Mouse (Mus musculus) G1E-ER4 (cell line): Measurements from ENCODE around the gene Dnajb1. TPM values are rescaled to one million over a fixed set of nuclear protein-coding genes. Genes with fewer than 3 reads are reported as not detected.

Experiments
- GATA1 ChIP-seq: IDR thresholded peaks from one replicate; pipeline ENCODE4 v1.8.0; 2012; ENCODE audit warnings: low read length, inconsistent platforms
- polyA plus RNA-seq: library from polyadenylated mRNA; stranded (reverse); fragments of >175 nt; gene quantifications from 2 replicates; pipeline ENCODE4 v1.2.3, GENCODE M21; 2012

Dnajb1 gene
- polyA plus RNA-seq, 1 experiment = 64.0 TPM

DNA sequence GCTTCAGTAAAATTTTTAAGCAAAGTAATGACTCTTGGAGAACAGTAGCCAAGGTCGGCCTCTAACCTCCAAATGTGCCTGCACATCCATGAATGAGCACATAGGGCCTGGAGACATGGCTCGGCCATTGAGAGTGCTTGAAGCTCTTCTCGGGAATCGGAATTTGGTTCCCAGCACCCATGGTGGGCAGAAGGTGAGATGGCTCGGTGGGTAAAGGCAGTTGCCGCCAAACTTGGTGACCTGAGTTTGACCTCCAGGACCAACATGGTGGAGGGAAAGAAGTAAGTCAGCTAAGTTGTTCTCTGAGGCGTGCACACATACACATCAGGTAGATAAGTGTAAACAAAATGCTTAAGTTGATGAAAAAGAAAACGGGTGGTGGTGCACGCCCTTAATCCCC is 48.0 kb downstream of the Dnajb1 start:
- no peak for TF ChIP-seq GATA1

DNA sequence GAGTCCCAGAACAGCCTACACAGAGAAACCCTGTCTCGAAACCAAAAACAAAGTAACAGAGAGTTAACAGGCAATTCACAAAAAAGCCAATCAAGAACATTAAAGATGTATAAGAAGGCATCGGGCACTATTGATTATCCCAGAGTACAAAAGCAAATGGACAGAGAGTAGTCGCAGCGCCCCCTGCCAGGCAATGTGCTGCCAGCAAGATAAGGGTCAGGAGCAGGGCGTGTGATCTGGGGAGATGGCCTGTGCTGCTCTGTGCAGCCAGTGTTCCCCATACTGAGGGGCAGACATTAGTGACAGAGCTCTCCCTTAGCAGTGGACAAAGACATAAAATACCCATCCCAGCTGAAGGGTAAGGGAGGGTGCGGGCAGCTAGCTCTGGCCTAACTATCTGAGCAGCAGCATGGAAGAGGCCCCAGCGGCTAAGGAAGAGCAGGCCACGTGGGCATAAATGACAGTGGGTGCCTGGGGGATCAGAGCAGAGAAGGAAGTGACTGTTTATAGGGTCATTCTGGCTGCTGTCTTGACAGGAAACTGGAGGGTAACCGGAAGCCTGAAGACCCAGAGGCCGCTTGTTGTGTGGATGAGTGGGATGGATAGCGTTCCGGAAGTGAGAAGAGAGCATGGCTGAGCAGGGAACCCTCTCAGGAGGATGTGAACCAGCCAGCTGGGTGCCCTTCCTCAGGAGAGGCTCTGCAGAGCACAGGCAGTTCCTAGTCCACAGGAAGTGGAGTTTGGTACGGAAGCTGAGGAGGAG is 48.7 kb downstream of the Dnajb1 start:
- no peak for TF ChIP-seq GATA1

DNA sequence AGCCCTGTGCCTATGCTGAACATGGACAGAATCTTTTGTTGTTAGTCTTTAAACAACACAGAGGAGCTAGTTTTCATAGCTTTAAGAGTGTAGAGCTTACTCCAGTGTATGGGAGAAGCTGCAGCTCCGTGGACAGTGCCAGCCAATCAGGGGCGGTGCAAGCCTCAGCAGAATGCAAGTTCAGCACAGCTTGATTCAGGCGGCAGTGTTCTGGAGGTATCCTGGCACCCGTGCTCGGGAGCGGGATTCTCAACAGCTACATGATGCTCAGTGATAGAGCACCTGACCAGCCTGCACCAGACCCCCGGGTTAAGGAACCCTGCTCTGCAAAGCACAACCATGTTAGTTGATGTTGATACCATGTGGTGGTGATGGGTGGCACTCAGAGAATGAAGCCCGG is 52.6 kb downstream of the Dnajb1 start:
- no peak for TF ChIP-seq GATA1

DNA sequence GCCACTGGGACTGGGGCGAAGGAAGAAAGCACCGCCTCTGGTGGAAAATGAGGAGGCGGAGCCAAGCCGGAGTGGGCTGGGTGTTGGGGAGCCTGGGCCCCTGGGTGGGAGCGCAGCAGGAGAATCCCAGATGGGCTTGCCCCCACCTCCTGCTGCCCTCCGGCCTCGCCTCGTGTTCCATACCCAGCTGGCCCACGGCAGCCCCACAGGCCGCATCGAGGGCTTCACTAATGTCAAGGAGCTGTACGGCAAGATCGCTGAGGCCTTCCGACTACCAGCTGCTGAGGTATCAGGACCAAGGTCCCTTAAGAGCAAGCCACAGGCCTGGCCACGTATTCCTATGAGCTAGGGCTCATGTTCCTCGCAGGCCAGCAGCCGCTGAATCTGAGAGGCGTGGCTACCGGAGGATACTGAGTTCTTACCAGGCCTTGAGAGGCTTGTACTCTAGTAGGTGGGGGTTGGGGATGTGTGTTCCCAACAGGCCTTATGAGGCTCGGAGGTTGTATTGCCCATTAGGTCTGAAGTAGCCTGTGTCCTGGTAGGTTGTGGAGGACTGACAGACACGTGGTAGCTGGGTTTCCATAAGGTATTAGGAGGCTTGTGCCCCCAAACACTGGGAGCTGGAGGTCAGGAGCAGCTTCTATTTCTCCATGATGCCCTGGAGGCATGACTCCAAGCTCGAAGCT is 53.1 kb downstream of the Dnajb1 start:
- no peak for TF ChIP-seq GATA1

Other genes with a start within 250 kb of the Dnajb1 start
- not detected in 2 replicates for gene Clgn, start 218.3 kb upstream of the Dnajb1 start, polyA plus RNA-seq
- 1.4 and 1.8 TPM in 2 replicates for gene Scoc, start 149.8 kb upstream of the Dnajb1 start, polyA plus RNA-seq
- gene Olfr370, start 72.4 kb upstream of the Dnajb1 start, polyA plus RNA-seq = not detected in 2 replicates
- 277 and 338 TPM in 2 replicates for gene Ndufb7, start 41.5 kb upstream of the Dnajb1 start, polyA plus RNA-seq
- 121 and 229 TPM in 2 replicates for gene Tecr, start 222 bp upstream of the Dnajb1 start, polyA plus RNA-seq
- gene Gipc1, start 44.5 kb downstream of the Dnajb1 start, polyA plus RNA-seq = 63.1 and 78.2 TPM in 2 replicates
- 0.06 and 0.13 TPM in 2 replicates for gene Ptger1, start 58.5 kb downstream of the Dnajb1 start, polyA plus RNA-seq
- gene Pkn1, start 91.0 kb downstream of the Dnajb1 start, polyA plus RNA-seq = 75.4 and 91.7 TPM in 2 replicates
- gene Ddx39, start 107.0 kb downstream of the Dnajb1 start, polyA plus RNA-seq = 61.0 and 78.7 TPM in 2 replicates
- gene Adgre5, start 133.1 kb downstream of the Dnajb1 start, polyA plus RNA-seq = 49.5 and 69.7 TPM in 2 replicates